In the genomic region with DNA sequence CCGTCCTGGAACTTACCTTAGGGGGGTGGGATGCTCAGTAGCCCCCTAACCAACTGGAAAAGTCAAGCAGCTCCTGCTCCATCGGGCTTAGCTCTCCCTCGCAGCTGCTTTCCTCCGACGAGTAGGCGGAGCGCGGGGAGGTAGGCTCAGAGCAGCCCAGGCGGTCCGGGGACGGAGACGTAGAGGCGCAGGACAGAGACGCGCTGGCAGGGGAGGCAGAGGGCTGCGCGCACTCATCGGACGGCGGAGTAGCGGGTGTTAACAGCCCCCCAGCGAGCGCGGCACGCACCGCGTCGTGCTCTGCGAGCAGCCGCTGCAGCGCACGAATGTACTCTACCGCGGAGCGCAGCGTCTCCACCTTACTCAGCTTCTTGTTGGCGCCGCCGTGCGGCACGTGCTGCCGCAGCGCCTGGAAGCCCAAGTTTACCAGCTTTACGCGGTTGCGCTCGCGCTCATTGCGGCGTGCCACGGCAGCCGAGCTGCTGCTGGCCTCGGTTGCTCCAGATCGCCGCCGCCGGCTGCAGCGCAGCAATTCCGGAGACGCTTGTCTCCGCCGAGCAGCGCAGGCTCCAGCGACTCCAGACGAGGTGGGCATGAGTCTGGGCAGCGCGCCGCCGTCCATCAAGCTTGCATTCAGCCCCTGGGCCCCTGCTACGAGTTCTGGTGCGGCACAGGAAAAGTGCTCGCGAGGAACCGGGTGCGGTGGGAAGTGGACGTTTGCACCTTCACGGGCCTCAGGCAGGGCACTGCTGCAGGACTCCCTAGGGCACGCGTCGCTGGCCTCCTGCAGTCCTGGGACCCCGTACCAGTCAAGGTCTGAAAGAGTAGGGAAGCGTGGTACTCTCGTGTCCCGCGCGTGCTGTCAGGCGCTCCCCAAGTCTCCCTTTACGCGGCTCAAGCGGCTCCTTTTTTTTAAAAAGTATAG, we compare ENCODE assay signal across 8 mouse cellular contexts. TPM values are rescaled to one million over a fixed set of nuclear protein-coding genes. Genes with fewer than 3 reads are reported as not detected.
A peak's percentile ranks its signal among the peaks of the same experiment; 100 is the strongest.
DNase-seq lines count a peak whose midpoint lies in the region; ATAC-seq and TF ChIP-seq lines count a peak whose summit lies in the region.

No protein-coding gene starts in this region.

- H3K9ac ChIP-seq in hindbrain, embryonic 12.5 days: peak overlapping the region; percentile 36; the same call in 1 of the 2 replicates

- H3K36me3 ChIP-seq in thymus, adult 2 months (ENCODE audit: control insufficient read depth, insufficient read depth, low read length): no peaks in the 10 kb centered on the region
- H3K36me3 ChIP-seq in forebrain, embryonic 10.5 days (replicated peaks): no peaks in the 10 kb centered on the region
- no peaks in the 10 kb centered on the region for H3K36me3 ChIP-seq in hindbrain, embryonic 12.5 days

- peak; percentile 67 for ATAC-seq in hindbrain, embryonic 12.5 days (ENCODE audit: low FRiP score)

- H3K4me3 ChIP-seq in thymus, adult 2 months (ENCODE audit: control insufficient read depth, insufficient read depth, low read length): 0 out of 2 replicates have a peak overlapping the region, but pooled peaks have one; percentile 2
- peak overlapping the region; percentile 57 for H3K4me3 ChIP-seq in forebrain, embryonic 10.5 days
- peak overlapping the region; percentile 36 for H3K4me3 ChIP-seq in hindbrain, embryonic 12.5 days

- no peak for TF ChIP-seq POLR2A in thymus, adult 2 months (IDR thresholded peaks at IDR 0.05; ENCODE audit: control insufficient read depth, extremely low read depth, insufficient read depth, low read length, poor library complexity)

- WGBS in thymus, adult 2 months: 2% methylated on average over 90 of the region's 90 CpGs
- under 1% methylated on average over 90 of the region's 90 CpGs for WGBS in forebrain, embryonic 10.5 days
- under 1% methylated on average over 88 of the region's 90 CpGs for WGBS in hindbrain, embryonic 12.5 days

- no peaks in the 10 kb centered on the region for H3K9me3 ChIP-seq in forebrain, embryonic 10.5 days
- H3K9me3 ChIP-seq in hindbrain, embryonic 12.5 days (replicated peaks): no peaks in the 10 kb centered on the region

- H3K27me3 ChIP-seq in thymus, adult 2 months (ENCODE audit: control insufficient read depth, insufficient read depth, low read length): peaks cover 7% of the 10 kb centered on the region; the same call in 1 of the 2 replicates
- H3K27me3 ChIP-seq in forebrain, embryonic 10.5 days (ENCODE audit: poor library complexity, severe bottlenecking): peaks cover 95% of the 10 kb centered on the region
- H3K27me3 ChIP-seq in hindbrain, embryonic 12.5 days: peaks cover 85% of the 10 kb centered on the region

- TF ChIP-seq CTCF in thymus, adult 2 months (IDR thresholded peaks at IDR 0.05; ENCODE audit: borderline replicate concordance, control insufficient read depth, extremely low read depth, insufficient read depth, low read length, poor library complexity): peak; percentile 11; the same call in 1 of the 2 replicates

- DNase-seq in thymus, adult 2 months: peak; percentile 31
- DNase-seq in thymus, adult 18-20 months: no peak
- DNase-seq in forebrain, embryonic 10.5 days (ENCODE audit: extremely low spot score, low spot score): peak; percentile 70
- DNase-seq in left cerebral cortex, adult 8-10 months (ENCODE audit: low spot score in 2 of 2): peak; percentile 37 to 44
- peak; percentile 61 to 73 for DNase-seq in lung, postnatal 4 days
- DNase-seq in right cerebral cortex, adult 18-20 months: peak; percentile 69
- DNase-seq in c-Kit-positive CD71-positive TER-119-positive erythroid progenitor cells, embryonic 14.5 days (ENCODE audit: low spot score): no peak

- peak overlapping the region; percentile 77 for H3K4me2 ChIP-seq in hindbrain, embryonic 12.5 days (replicated peaks)

- H3K4me1 ChIP-seq in thymus, adult 2 months (replicated peaks; ENCODE audit: control insufficient read depth, insufficient read depth, low read length): no peaks in the 10 kb centered on the region
- peaks cover 40% of the 10 kb centered on the region for H3K4me1 ChIP-seq in forebrain, embryonic 10.5 days
- H3K4me1 ChIP-seq in hindbrain, embryonic 12.5 days: peaks cover 24% of the 10 kb centered on the region

- H3K27ac ChIP-seq in thymus, adult 2 months (ENCODE audit: control insufficient read depth, insufficient read depth, low read length): no peak overlapping the region
- peak overlapping the region; percentile 56; the same call in 1 of the 2 replicates for H3K27ac ChIP-seq in forebrain, embryonic 10.5 days
- H3K27ac ChIP-seq in hindbrain, embryonic 12.5 days: no peak overlapping the region

RNA-seq across cellular contexts. Expression of gene Ascl2, which starts 0.9 kb away (rescaled TPM):
- polyA plus RNA-seq in thymus, adult 2 months (2012; rRNA removed): 1.1 and 1.5 TPM in 2 replicates
- 0.31 and 0.40 TPM in 2 replicates for polyA plus RNA-seq in forebrain, embryonic 10.5 days (2016; fragmentation: Nextera tagmentation; extraction: Ambion mirVana)
- polyA plus RNA-seq in hindbrain, embryonic 12.5 days (2016; fragmentation: Nextera tagmentation; extraction: Ambion mirVana): 0.41 and 0.56 TPM in 2 replicates
- total RNA-seq in left cerebral cortex, adult 8-10 months (2022): under 1 TPM in 3 of 4 experiments, not detected in 1; 0.21 to 0.53 (median 0.46) TPM

RNA-seq across cellular contexts. Expression of gene Tspan32, which starts 36.7 kb away (rescaled TPM):
- polyA plus RNA-seq in thymus, adult 2 months (2012; rRNA removed): 78.8 and 92.3 TPM in 2 replicates
- 6.0 and 6.8 TPM in 2 replicates for polyA plus RNA-seq in forebrain, embryonic 10.5 days (2016; fragmentation: Nextera tagmentation; extraction: Ambion mirVana)
- polyA plus RNA-seq in hindbrain, embryonic 12.5 days (2016; fragmentation: Nextera tagmentation; extraction: Ambion mirVana): 2.2 and 2.8 TPM in 2 replicates
- under 1 TPM; 0.18 to 0.44 (median 0.29) TPM for total RNA-seq in left cerebral cortex, adult 8-10 months (2022)

RNA-seq across cellular contexts. Expression of gene Th, which starts 37.2 kb away (rescaled TPM):
- polyA plus RNA-seq in thymus, adult 2 months (2012; rRNA removed): 0.55 and 0.59 TPM in 2 replicates
- 10.9 and 11.9 TPM in 2 replicates for polyA plus RNA-seq in forebrain, embryonic 10.5 days (2016; fragmentation: Nextera tagmentation; extraction: Ambion mirVana)
- 14.9 and 15.1 TPM in 2 replicates for polyA plus RNA-seq in hindbrain, embryonic 12.5 days (2016; fragmentation: Nextera tagmentation; extraction: Ambion mirVana)
- total RNA-seq in left cerebral cortex, adult 8-10 months (2022): 1 to 10 TPM; 2.4 to 4.9 (median 2.6) TPM

Comparison
In these comparisons a context has a peak if more than half of its experiments do, and no peak if none do; other contexts are left out.
1. DNase-seq: peak in thymus, adult 2 months (single experiment), forebrain, embryonic 10.5 days (single experiment), left cerebral cortex, adult 8-10 months (2 of 2), lung, postnatal 4 days (2 of 2) and right cerebral cortex, adult 18-20 months (single experiment); none in thymus, adult 18-20 months (0 of 2) and c-Kit-positive CD71-positive TER-119-positive erythroid progenitor cells, embryonic 14.5 days (single experiment).
2. H3K4me3 ChIP-seq: peak in every context shown above with its lines; median percentile 57 in forebrain, embryonic 10.5 days; 36 in hindbrain, embryonic 12.5 days; 2 in thymus, adult 2 months.
3. RNA of gene Tspan32, which starts 36.7 kb away (polyA plus RNA-seq): 78.8 to 92.3 TPM in thymus, adult 2 months; 6.0 to 6.8 TPM in forebrain, embryonic 10.5 days and 2.2 to 2.8 TPM in hindbrain, embryonic 12.5 days; every median in the first group is over 10 times any median in the second.